Mouse (Mus musculus): ENCODE results near the gene Kcnip1.

DNA sequence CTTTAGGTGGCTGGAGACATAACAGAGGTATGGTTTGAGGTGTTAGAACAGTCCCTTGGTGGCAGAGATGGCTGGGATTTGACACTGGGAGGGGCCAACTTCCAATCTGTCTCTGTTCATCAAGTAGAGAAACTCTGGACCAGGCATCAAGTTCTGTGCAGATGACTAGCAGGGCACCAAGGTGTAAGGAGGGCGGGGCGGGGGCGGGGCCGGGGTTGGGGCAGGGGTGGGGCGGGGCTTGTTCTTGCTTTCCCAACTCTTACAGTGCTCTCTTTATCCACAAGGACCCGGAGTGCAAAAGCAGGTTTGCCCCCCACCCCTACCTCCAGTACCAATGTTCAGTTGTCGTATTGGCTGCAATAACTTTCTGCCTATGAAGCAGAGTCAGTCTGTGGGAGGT, 30.8 kb downstream of the Kcnip1 start:
- TF ChIP-seq CTCF (IDR thresholded peaks at IDR 0.05; ENCODE audit: extremely low read depth, insufficient read depth, low read length) = no peak
- no peak for TF ChIP-seq POLR2A (IDR thresholded peaks at IDR 0.05; ENCODE audit: extremely low read depth, insufficient read depth, low read length)
